Mouse (Mus musculus) MEL (cell line): ENCODE data around the gene Slc35g1.

Experiments
- CHD1 ChIP-seq: IDR thresholded peaks from 2 replicates; pipeline ENCODE4 v1.6.1; 2012; ENCODE audit warnings: low read depth, mild to moderate bottlenecking, inconsistent platforms, low read length, improper control_type of control experiment
- CTCF ChIP-seq, 3 experiments: IDR thresholded peaks in 2 of 3; conservative IDR thresholded peaks in 1 of 3; 2 replicates each; pipeline ENCODE4 v1.5.1; 2011 to 2012; ENCODE audit warnings: low read length in 3 of 3, low read depth in 2 of 3, mild to moderate bottlenecking in 2 of 3, improper control_type of control experiment in 1 of 3, inconsistent platforms in 1 of 3, mixed read lengths in 1 of 3, moderate library complexity in 1 of 3; ENCODE audit not compliant: control insufficient read depth in 1 of 3, insufficient read depth in 1 of 3, poor library complexity in 1 of 3, severe bottlenecking in 1 of 3
- EP300 ChIP-seq, 2 experiments: IDR thresholded peaks; 2 replicates each; pipeline ENCODE4 v1.6.1; 2011; ENCODE audit warnings: improper control_type of control experiment in 2 of 2, low read length in 2 of 2, low read depth in 1 of 2, mild to moderate bottlenecking in 1 of 2
- HCFC1 ChIP-seq: IDR thresholded peaks from 2 replicates; pipeline ENCODE4 v1.6.1; 2012; ENCODE audit warnings: low read depth, mild to moderate bottlenecking, inconsistent platforms, low read length, improper control_type of control experiment, moderate library complexity
- MAX ChIP-seq: IDR thresholded peaks from 2 replicates; pipeline ENCODE4 v1.6.1; 2011; ENCODE audit warnings: low read length, improper control_type of control experiment
- MXI1 ChIP-seq: IDR thresholded peaks from 2 replicates; pipeline ENCODE4 v1.6.1; 2011; ENCODE audit warnings: mild to moderate bottlenecking, low read depth, low read length, improper control_type of control experiment
- NRF1 ChIP-seq: IDR thresholded peaks from 2 replicates; pipeline ENCODE4 v1.6.1; 2014; ENCODE audit warnings: low read depth, mild to moderate bottlenecking, inconsistent platforms, low read length, improper control_type of control experiment, moderate library complexity; ENCODE audit not compliant: poor library complexity, insufficient read depth, severe bottlenecking
- POLR2A ChIP-seq, 2 experiments: IDR thresholded peaks; 2 replicates each; pipeline ENCODE4 v1.6.1; 2011 to 2012; ENCODE audit warnings: low read length in 2 of 2, mild to moderate bottlenecking in 2 of 2, control low read depth in 1 of 2, improper control_type of control experiment in 1 of 2, low read depth in 1 of 2, moderate library complexity in 1 of 2; ENCODE audit not compliant: control insufficient read depth in 1 of 2, insufficient read depth in 1 of 2, poor library complexity in 1 of 2
- TCF12 ChIP-seq: IDR thresholded peaks from 2 replicates; pipeline ENCODE4 v1.6.1; 2014; ENCODE audit warnings: low read depth, mild to moderate bottlenecking, inconsistent platforms, low read length, improper control_type of control experiment, moderate library complexity
- USF1 ChIP-seq: IDR thresholded peaks from 2 replicates; pipeline ENCODE4 v1.6.1; 2014; ENCODE audit warnings: low read depth, mild to moderate bottlenecking, inconsistent platforms, low read length, improper control_type of control experiment, moderate library complexity
- ZC3H11A ChIP-seq: IDR thresholded peaks from 2 replicates; pipeline ENCODE4 v1.6.1; 2012; ENCODE audit warnings: low read depth, mild to moderate bottlenecking, inconsistent platforms, low read length, improper control_type of control experiment
- ZMIZ1 ChIP-seq: IDR thresholded peaks from 2 replicates; pipeline ENCODE4 v1.6.1; 2012; ENCODE audit warnings: low read depth, mild to moderate bottlenecking, inconsistent platforms, low read length, improper control_type of control experiment, moderate library complexity

- no peak for TF ChIP-seq CTCF (IDR thresholded peaks at IDR 0.05 in 2 of 3, conservative IDR thresholded peaks at IDR 0.05 in 1 of 3; ENCODE audit: control insufficient read depth in 1 of 3, insufficient read depth in 1 of 3, low read depth in 2 of 3, low read length in 3 of 3, poor library complexity in 1 of 3, severe bottlenecking in 1 of 3)
- TF ChIP-seq MXI1, result no peak
- TF ChIP-seq ZC3H11A, result no peak
- TF ChIP-seq HCFC1, result no peak
- no peak for TF ChIP-seq POLR2A (IDR thresholded peaks at IDR 0.05; ENCODE audit: control insufficient read depth in 1 of 2, insufficient read depth in 1 of 2, low read depth in 1 of 2, low read length in 2 of 2, poor library complexity in 1 of 2)
- TF ChIP-seq ZMIZ1, result no peak
- TF ChIP-seq NRF1, result no peak
- 0 out of 4 replicates have a peak, but pooled peaks of 1 of the 2 experiments have one; percentile 14 for TF ChIP-seq EP300 (IDR thresholded peaks at IDR 0.05; ENCODE audit: low read depth in 1 of 2, low read length in 2 of 2)
- TF ChIP-seq TCF12, result no peak
- TF ChIP-seq MAX, result no peak
- no peak for TF ChIP-seq USF1
- TF ChIP-seq CHD1, result no peak
These were observed 44.6 kb upstream of the Slc35g1 start for GRCm38 (mm10) chr19:38351202-38351601.
